Mouse (Mus musculus): ENCODE data around the gene Insl3. TPM values are rescaled to one million over a fixed set of nuclear protein-coding genes. Genes with fewer than 3 reads are reported as not detected.
"Not testable (repeated sequence)": the region's sequence is repeated elsewhere in the genome, so short reads cannot be mapped to it uniquely, and the experiment has no call there.

Gene Insl3
- total RNA-seq, 2 experiments from 2014 or later, result 0.49 to 2.7 TPM

DNA sequence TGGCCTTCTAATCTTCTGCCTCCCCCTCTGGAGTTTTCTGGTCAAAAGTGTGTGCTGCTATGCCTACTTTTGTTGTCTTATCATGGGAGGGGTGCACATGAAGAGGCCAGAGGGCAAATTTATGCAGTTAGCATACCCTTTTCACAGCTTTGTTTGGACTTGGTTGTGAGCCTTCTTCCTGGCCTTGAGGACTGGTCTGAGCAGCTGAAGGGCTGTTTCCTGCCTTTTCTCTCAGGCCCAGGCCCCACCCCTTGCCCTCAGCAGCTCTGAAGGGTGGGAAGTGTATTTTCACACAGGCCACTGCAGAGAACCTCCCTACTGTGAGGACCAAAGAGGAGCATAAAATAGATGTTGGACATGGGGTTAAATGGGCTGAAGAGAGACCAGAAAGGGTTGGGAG lies 11.5 kb upstream of the Insl3 start:
- DNase-seq, result no peak

DNA sequence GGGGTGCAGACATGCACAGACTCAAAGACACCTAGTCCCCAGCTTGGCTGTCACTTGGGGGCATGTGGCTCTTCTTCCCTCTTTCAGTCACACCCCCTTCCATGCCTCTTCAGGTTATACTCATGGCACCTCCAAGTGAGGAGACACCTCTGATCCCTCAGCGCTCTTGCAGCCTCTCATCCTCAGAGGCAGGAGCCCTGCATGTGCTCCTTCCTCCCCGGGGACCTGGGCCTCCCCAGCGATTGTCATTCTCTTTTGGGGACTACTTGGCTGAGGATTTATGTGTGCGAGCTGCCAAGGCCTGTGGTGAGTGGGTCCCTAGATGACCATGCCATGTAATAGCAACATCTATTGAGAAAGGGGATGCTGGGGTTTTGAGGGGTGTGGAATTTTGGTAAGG lies 10.8 kb upstream of the Insl3 start:
- no peak for DNase-seq

DNA sequence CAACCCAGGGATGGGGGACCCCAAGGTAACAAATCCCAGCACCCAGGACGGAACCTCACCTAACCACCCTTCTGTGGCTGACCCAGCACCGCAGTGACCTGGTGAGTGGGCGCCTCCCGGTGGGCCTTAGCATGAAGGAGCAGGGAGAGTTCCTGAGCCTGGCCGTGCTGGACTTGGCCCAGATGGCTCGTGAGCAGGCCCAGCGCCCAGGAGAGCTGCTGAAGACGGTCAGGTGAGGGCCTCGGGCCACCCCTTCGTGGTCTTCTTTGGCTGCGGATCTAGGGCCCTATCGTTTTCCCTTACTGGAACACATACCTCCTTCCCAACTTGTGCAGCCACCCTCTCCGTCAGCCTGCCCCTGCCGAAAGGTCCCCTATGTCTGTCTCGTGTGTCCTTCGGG lies 9.9 kb upstream of the Insl3 start:
- DNase-seq, result no peak

DNA sequence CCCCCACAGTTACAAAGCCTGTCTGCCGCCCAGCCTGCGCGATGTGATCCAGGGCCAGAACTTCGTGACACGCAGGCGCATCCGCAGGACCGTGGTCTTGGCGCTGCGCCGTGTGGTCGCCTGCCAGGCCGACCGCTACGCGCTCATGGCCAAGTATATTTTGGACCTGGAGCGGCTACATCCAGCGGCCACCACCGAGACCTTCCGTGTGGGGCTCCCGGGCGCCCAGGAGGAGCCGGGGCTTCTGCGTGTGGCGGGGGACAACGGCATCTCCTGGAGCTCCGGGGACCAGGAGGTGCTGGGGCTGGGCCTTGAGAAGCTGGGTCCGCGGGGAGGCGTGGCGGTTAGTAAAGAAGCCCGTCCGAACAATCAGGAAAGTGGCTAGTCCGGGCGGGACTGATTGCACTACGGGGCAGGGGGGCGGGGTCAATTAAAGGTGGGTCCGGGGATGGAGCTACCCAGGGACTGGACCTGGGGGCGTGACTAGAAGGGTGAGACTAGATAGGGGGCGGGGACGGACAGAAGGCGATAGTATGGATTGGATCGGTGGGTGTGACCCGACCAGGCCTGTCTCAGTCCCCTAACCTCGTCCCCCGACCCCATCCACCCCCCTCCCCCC lies 9.4 kb upstream of the Insl3 start:
- DNase-seq, result no peak

DNA sequence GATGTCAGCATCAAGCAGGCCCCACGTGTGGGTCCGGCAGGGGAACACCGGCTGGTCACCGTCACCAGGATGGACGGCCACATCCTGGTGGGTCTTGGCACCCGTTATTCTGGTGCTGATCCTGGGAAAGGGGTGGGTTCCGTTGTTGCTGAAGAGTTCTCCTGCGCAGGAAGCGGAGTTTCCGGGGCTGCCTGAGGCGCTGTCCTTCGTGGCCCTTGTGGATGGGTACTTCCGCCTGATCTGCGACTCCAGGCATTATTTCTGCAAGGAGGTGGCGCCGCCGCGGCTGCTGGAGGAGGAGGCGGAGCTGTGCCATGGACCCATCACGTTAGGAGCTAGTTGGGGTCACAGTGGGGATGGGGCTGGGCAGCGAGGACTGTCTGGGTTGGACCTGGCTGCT lies 8.5 kb upstream of the Insl3 start:
- no peak for DNase-seq

DNA sequence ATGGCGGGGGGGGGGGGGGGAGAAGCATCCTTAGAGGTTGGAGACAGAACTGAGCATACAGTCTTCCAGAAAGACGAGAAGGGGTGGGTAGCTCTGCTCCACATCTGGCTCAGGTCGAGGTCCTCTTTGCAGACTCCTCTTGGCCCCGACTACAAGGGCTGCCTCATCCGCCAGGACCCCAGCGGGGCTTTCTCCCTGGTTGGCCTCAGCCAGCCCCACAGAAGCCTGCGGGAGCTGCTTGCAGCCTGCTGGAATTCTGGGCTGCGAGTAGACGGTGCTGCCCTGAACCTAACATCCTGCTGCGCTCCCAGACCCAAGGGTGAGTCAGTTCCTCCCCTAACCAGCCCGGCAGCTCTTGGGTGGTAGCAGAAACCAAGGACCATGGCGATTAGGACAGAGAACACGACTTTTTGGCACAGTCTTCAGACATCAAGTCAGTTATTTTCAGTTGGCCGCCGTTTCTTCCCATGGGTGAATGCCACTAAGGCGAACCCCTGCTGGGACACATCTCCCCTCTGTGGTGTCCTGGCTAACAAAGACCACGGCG lies 7.6 kb upstream of the Insl3 start:
- DNase-seq, result no peak

DNA sequence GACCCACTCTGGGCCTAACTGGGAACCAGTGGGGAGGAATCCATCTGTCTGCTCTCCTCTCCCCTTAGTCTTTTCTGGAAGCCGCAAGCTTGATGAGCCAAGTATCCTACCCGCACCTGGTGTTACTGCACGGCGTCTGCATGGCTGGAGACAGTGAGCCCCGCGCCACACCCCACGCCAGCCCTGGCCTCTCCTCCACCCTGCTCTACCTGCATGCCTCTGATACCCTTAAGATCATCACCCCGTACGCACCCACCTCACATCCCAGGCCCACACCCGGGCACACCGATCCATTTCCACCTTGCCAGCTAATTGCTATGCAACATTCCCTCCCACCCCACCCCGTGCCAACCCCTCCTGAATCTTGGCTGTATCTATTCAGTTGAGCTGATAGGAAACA lies 6.2 kb upstream of the Insl3 start:
- DNase-seq, result no peak

DNA sequence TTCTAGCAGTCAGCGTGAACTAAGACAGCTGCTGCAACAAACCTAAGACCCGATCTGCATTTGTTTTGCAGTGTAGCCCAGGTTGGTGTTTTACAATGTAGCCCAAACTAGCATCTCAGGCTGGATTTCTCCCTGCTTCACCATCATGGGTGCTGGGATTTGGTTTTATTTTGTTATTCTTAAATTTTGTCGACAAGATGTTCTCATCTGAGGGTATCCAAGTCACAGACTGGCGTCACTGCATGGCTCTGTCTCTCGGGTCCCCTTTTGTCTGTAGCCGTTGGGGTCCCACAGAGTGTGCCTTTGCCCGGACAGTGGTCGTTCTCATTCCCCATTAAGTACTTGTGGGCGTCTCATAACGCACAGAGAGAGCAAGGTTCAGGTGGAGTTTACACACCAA lies 4.3 kb upstream of the Insl3 start:
- no peak for DNase-seq

DNA sequence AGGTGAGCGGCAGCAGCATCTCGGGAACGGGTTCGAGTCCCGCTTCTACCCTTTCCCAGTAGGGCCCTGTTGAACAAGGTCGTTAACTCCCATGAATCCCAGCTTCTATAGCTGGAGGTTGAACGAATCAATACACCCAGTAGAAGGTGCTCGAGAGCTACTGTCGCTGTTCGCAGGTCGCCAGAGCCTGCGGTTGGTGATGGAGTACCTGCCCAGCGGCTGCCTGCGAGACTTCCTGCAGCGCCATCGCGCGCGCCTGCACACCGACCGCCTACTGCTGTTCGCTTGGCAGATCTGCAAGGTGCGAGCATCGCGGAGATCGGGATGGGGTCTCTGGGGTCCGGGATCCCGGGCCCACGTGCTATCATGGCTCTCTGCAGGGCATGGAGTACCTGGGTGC lies 3.4 kb upstream of the Insl3 start:
- no peak for DNase-seq

DNA sequence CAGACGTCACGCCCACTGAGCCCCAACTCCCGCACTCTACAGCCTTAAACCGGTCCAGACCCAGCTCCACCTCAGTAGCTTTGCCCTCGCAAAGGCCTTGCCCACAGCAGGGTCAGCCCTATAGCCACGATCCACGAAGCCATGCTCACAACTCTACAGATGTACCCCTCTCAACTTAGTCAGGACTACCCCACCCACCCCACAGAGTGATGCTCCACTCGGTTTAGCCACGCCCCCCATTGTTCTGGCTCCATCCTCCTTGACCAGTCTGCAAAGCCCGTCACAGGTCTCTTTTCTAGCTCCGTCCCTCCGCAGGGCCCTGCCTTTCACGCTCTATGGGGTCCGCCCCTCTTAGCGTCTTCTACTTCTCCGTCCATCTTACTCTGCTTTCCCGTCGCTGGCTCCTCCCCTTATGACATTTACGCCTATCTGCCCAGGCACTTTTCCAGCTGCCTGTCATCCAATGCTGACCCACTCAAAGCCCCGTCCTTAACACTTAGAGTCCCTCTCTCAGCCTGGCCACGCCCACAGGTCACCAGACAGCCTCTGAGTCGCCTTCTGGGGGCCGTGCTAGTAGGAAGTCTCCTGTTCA lies 2.8 kb upstream of the Insl3 start:
- DNase-seq, result no peak

DNA sequence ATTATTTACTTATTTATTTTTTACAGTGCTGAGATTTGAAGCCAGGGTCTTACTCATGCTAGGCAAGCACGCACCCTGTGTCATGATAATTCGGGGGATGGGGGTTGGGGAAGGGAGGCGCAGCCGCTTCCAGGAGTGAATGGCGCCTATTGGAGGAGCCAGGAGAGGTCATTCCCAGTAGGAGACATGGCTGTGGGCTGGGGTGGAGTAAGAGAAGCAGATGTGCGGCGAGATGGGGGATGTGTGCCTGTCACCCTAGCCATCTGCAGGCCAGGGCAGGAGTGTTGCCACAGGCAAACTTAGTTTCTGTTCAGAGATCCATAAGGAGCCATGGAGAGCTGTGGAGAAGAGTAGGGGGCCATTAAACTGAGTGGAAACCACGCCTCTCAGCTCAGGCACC lies 1.4 kb upstream of the Insl3 start:
- DNase-seq, result no peak

DNA sequence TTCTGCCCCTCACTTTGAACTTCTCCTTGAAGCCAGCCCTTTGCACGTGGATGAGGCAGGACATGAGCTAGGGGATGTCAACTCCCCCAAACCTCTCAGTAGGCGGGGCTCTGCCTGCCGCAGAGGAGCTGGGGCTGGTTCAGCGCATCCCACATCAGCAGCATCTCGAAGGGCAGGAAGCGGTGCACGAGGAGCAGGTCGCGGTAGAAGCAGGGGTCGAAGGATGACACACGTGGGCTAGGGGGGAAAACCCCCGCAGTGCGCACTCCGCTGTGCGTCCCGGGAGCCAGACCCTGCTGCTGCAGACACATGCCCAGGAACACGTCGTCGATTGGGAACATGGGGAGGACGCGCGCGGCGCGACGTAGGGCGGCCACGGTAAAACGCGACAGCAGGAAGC lies 3.5 kb downstream of the Insl3 start:
- DNase-seq, result no peak

DNA sequence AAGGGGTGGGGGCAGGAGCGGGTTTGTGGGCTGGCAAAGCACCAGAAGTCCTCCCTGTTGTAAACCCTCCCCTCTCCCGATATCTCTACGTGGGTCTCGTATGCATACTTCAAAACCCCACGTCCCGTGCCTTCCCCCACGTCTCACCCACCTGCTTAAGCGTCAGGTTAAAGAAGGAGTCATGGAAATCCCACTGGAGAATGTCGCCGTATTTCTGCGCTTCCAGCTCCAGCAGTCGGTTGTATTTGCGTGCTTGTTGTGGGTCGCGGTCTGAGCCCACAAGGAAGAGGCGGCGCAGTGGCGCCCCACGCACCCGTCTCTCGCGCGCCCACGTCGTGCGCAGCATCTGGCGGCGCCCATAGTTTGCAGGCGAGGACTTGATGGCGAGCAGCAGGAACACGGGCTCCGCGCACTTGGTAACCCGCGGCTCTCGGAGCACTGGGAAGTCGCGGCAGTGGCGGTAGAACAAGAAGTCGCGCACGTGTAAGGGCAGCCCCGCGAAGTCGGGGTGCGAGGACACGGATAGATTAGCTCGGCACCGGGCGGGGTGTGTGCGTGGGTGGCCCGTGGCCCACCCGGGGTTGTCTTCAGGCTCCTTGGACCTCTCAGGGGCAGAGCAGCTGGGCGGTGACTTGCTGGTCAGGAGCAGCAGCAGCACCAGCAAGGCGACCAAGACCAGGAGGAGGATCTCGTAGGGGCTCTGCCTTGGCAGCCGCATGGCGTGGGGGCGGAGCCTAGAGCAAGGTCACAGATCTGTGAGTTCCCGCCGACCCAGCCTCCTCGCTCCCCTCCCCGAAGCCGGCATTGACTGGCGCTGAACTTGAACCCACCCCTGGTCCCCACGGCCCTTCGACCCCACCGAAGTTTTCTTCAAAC lies 4.4 kb downstream of the Insl3 start:
- no peak for DNase-seq

DNA sequence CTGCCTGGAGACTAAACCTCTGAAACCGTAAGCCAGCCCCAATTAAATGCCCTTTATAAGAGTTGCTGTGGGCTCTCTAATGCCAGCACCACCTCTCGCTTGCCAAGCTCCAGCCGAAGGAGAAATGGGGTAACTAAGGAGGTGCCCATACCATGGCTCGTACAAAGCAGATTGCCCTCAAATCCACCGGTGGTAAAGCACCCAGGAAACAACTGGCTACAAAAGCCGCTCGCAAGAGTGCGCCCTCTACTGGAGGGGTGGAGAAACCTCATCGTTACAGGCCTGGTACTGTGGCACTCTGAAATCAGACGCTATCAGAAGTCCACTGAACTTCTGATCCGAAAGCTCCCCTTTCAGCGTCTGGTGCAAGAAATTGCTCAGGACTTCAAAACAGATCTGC lies 6.4 kb downstream of the Insl3 start:
- not testable (repeated sequence) for DNase-seq

DNA sequence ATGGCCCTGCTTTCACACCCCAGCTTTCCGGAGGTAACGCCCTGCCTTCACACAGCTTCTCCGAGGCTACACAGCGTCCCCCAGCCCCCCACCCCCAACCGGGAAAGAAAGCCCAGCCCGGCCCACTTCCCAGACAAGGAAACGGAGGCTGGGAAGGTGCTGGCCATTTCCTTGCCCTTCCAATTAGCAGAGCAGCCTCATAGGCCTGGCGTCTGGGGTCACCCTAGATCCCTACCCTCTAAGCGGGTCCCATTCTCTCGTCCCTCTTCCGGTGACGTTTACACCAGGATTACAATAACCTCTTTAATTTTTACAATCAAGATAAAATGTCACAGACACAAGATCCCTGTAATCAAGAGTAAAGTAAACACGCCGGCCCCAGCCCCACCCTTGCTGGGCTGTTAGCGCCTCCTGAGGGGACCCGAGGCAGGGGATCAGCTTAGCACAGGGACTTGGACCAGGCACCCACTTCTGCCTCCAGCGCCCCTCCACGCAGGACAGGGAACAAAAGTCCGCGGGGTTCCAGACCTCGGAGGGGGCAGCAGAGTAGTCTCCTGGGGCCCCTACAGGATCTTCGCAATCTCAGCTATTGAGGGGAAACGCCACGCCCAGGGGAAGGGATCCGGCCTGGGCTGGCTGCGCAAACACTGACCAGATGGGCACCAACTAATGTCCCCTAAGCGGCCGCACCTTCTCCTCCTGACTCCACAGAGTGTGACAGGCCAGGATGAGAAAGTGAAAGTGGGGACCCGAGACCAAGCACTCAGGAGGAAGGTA lies 11.7 kb downstream of the Insl3 start:
- DNase-seq, result no peak

DNA sequence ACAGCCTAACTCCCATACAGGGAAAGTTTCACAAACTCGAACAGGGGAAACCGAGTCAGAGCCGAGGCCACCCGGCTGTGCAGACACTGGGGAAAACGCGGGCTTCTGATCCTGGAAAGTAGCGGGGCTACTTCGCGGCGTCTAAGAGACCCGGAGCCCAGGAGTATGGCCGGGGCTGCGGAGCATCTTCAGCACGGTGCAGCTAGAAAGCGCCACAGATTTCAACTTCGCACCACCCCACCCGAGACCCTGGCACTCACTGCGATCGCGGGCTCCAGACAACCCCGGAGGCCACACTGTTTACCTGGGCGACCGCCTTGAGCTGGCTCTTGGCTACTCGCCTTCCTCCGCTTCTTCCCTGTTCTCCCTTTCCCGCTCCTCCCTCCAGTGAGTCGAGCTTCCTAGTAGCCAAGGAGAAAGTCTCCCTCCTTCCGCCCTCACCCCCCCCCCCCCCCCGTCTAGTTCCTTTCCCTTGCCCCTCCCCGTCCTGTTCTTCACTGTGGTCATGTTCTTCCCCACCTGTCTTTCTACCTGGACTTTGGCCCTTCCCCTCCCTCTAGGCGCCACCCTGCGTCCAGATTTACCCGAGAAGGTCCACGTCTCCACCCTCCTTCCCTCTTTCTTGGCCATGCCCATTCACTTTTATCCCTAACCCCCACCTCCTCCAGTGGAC lies 12.5 kb downstream of the Insl3 start, which contains the start of gene B3gnt3:
Gene B3gnt3 (minus strand): TSS at position 376 of the 673 bp plus-strand sequence.
- DNase-seq, result no peak

DNA sequence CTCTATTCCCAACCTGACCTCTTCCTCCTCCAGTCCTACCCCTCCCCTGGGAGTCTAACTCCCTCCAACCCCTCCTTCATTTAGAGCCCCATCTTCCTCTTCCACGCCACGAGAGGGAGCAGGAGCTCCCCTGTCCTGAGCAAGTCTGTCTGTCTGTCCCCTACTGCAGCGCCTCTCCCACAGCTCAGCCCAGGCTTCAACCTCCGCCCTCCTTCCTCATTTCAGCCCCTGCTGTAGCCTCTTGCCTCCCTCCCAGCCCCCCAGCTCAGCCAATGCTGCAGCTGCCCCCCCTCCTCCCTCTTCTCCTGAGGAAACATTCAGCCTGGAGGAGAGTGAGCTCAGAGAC lies 13.0 kb downstream of the Insl3 start:
- DNase-seq, result no peak

DNA sequence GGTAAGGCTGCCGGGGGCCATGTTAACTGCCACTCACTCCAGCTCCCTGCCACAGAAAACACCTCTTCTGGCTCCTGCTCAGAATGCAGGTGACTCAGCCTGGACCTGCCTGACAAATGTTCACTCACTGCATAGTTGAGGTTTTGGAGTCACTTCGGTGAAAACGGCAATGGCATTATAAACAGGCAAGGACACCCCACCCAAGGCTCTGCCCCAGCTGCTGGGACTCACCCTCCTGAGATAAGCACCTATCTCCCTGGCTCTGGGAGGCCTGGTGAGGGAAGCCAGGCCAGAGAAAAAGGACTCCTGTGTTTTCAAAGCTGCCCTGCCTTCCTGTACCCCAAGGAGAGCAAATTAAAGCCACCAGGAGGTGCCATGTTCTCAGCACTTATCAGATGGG lies 13.9 kb downstream of the Insl3 start:
- no peak for DNase-seq

DNA sequence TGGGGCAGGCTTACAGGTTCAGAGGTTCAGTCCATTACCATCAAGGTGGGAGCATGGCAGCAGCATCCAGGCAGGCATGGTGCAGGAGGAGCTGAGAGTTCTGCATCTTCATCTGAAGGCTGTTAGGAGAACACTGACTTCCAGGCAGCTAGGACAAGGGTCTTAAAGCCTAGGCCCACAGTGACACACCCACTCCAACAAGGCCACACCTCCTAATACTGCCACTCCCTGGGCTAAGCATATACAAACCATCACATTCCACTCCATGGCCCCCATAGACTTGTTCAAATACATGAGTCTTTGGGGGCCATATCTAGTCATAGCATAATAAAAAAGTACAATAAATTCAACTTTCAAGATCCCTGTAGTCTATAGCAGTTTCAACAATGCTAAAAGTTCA lies 14.4 kb downstream of the Insl3 start:
- not testable (repeated sequence) for DNase-seq

DNA sequence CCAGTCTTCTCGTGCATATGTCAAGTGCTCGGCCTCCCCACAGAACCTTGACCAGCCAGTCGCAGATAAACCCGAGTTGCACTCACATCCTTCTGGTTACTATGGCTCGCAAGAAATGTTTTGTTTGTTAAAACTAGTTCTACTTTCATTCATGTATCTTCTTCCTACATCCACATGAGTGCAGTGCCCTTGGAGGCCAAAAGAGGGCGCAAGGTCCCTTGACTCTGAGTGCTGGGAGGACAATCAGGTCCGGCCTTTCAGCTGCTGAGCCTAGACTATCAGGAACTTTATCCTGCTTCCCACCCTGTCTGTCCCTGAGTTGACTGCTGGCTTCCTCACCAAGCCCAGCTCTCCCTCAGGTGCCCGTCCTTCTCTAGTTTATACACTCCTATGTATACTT lies 18.9 kb downstream of the Insl3 start:
- DNase-seq, result no peak

DNA sequence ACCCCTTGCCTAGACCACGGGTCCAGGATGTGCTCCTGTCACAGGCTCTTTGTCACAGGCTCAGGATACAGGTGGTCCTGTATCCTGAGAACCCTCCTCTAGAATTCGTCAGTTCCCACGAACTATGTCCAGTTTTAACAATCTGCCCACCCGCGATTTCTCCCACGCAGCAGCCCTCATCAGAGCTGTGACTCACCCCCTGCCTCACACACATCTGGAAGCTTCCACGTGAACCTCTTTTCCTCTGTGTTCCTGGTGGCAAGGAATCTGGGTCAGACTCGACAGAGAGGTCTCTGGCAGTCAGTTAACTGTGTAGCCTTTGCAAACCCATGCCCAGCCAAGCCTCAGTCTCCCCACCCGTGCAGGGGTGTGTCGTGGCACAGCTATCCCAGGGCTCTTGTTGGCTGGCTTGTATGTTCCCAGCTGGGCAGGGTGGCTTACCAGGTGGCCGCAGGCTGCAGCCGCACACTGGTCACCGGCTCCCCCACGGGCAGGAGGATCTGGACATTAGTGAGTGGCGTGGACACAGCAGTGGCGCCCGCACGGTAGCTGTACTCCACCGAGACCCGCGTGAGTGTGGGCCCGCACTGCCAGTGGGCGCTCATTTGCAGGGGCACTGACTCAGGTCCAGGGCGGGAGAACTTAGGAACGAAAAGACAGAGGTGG lies 20.3 kb downstream of the Insl3 start:
- DNase-seq, result no peak
